Mouse (Mus musculus) embryonic facial prominence, embryonic 11.5 days (tissue): ENCODE measurements around the gene Fkbp14. TPM values are rescaled to one million over a fixed set of nuclear protein-coding genes. Genes with fewer than 3 reads are reported as not detected.

Source experiments
- ATAC-seq: fragments of 200-750 bp; cut with Nextera tagmentation; replicated peaks from 2 replicates; pipeline ENCODE4 v1.8.0; 2017; ENCODE audit warnings: low read depth; ENCODE audit not compliant: insufficient number of reproducible peaks, low FRiP score, low TSS enrichment
- DNase-seq: peaks from one replicate; pipeline ENCODE4 v3.0.0-alpha.2; 2015; ENCODE audit warnings: low spot score
- H3K27ac ChIP-seq: fragments of 300-500 bp; sonication (generic); replicated peaks from 2 replicates; pipeline ENCODE4 v1.5.1; 2014; ENCODE audit warnings: mild to moderate bottlenecking, low read depth, low read length, control low read depth
- H3K27me3 ChIP-seq: fragments of 300-500 bp; sonication (generic); 2 replicates; pipeline ENCODE4 v1.6.1; 2014; ENCODE audit warnings: mild to moderate bottlenecking, low read length, moderate library complexity, mixed read lengths; ENCODE audit not compliant: control insufficient read depth, insufficient read depth
- H3K36me3 ChIP-seq: fragments of 300-500 bp; sonication (generic); replicated peaks from 2 replicates; pipeline ENCODE4 v1.6.1; 2014; ENCODE audit warnings: low read depth, mild to moderate bottlenecking, low read length, moderate library complexity, mixed read lengths; ENCODE audit not compliant: control insufficient read depth, insufficient read depth
- H3K4me1 ChIP-seq: fragments of 300-500 bp; sonication (generic); 2 replicates; pipeline ENCODE4 v1.6.1; 2014; ENCODE audit warnings: low read length, mixed read lengths; ENCODE audit not compliant: control insufficient read depth, insufficient read depth
- H3K4me2 ChIP-seq: fragments of 300-500 bp; sonication (generic); 2 replicates; pipeline ENCODE4 v1.6.1; 2014; ENCODE audit warnings: low read depth, mild to moderate bottlenecking, control low read depth, low read length, moderate library complexity
- H3K4me3 ChIP-seq: fragments of 300-500 bp; sonication (generic); 2 replicates; pipeline ENCODE4 v1.5.1; 2014; ENCODE audit warnings: low read depth, low read length, control low read depth
- H3K9ac ChIP-seq: fragments of 300-500 bp; sonication (generic); replicated peaks from 2 replicates; pipeline ENCODE4 v1.6.1; 2014; ENCODE audit warnings: mild to moderate bottlenecking, control low read depth, low read length
- H3K9me3 ChIP-seq: fragments of 300-500 bp; sonication (generic); replicated peaks from 2 replicates; pipeline ENCODE4 v1.6.1; 2016; ENCODE audit warnings: mild to moderate bottlenecking, low read length, inconsistent platforms, mixed read lengths; ENCODE audit not compliant: control insufficient read depth
- WGBS: fragments of 180-500 bp; shearing (Covaris S2); extraction: QIAGEN DNeasy Blood & Tissue Kit; methylation state at CpG from one replicate; pipeline ENCODE4 v1.1.7; 2014; 5-methylcytosine and 5-hydroxymethylcytosine counted together
- polyA plus RNA-seq: library from polyadenylated mRNA; unstranded; fragments of >200 nt; fragmentation: Nextera tagmentation; extraction: Ambion mirVana; gene quantifications from 2 replicates; pipeline ENCODE4 v1.2.1, GENCODE M21; 2014

Gene Fkbp14
- polyA plus RNA-seq, 1 experiment from 2014 or later, result 23.9 TPM

DNA sequence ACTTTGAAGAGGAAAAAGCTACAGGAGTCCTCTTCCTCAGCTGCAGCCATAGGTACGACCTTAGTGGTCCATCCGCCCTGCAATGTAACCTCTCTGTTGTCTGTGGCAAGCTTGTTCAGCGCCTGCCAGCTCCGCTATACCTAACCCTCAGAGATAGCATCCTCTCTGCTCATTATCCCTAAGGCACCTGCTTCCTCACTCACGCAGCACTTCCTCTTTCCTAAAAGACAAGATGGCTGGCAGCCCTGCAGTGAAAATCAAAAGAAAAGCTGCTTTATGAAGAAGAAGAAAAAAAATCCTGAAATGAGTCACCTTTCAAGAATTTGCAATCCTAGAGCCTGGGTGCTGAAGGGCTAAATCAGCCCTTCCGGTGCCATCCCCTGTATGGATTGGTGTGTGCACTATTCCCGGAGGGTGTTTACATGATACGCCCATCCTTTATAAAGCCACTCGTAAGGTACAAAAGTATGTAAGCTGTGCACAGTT is 32.6 kb downstream of the Fkbp14 start:
- Histone ChIP-seq H3K9ac (no peak overlapping the region), H3K27ac (0 out of 2 replicates have a peak overlapping the region, but pooled peaks have one; percentile 8), H3K36me3 (no peaks in the 10 kb centered on the region), H3K4me2 (no peak overlapping the region), H3K27me3 (no peaks in the 10 kb centered on the region), H3K4me1 (no peaks in the 10 kb centered on the region; the same call in 1 of the 2 replicates), H3K9me3 (no peaks in the 10 kb centered on the region), H3K4me3 (no peak overlapping the region)
- ATAC-seq (no peak), DNase-seq (no peak)
- WGBS, result 63% methylated on average over 9 of the region's 9 CpGs

DNA sequence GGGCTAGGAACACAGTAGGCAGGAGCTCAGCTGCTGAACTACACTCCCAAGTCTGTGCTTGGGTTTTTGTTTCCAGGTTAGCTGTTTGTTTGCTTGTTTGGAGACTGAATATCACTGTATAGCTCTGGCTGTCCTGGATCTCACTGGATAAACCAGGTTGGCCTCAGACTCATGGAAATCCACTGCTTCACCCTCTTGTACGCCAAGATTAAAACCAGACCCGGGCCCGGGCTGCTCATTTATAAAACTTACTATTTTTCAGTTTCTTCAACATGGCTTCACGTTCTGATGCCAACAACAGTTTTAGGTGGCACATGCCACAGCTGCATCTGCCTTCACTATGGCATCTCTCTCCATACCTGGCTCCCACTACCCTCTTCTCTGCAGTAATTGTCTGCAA is 33.5 kb downstream of the Fkbp14 start:
- no peak for ATAC-seq
- H3K4me3 ChIP-seq, result no peak overlapping the region
- no peak overlapping the region for H3K27ac ChIP-seq
- DNase-seq, result no peak
- H3K9me3 ChIP-seq, result no peaks in the 10 kb centered on the region
- WGBS, result 90% methylated on average over 4 of the region's 4 CpGs
- no peak overlapping the region for H3K9ac ChIP-seq
- no peaks in the 10 kb centered on the region for H3K4me1 ChIP-seq
- H3K4me2 ChIP-seq, result no peak overlapping the region
- no peaks in the 10 kb centered on the region for H3K27me3 ChIP-seq
- no peaks in the 10 kb centered on the region for H3K36me3 ChIP-seq

DNA sequence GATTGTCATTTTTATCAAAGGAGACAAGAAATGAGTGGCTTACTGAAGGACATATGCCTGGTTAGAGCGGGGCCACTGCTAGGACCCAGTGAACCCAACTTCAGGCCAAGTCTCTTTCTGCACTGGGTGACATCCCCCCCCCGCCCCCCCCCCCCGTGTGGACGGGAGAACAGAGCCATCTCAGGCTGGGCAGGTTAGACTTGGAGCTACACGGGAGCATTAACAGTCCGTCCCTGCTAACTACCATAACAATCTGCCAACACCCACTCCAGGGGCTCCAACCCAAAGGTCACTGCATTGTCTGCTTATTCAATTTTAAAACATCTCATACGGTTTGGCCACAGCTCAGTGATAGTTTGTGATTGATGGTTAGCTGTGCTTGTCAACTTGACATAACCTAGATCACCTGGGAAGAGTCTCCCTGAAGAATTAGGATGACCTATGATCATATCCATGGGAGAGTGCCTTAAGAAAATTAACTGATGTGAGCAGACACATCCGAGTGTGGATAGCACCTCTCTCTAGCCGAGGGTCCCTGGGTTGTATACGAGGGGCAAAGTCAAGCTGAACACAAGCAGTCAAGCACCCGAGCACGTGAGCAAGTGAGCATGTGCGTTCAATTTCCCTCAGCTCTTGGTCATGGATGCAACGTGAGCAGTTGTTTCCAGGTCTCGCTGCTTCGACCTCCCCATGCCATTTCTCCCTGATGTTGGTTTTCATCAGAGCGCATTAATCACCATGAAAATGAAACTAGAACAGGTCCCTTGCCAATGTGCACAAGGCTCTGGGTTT is 34.9 kb downstream of the Fkbp14 start:
- no peak overlapping the region for H3K27ac ChIP-seq
- ATAC-seq (no peak), DNase-seq (no peak)
- no peaks in the 10 kb centered on the region for H3K9me3 ChIP-seq
- H3K27me3 ChIP-seq, result no peaks in the 10 kb centered on the region
- WGBS, result 67% methylated on average over 17 of the region's 17 CpGs
- H3K9ac ChIP-seq, result no peak overlapping the region
- no peaks in the 10 kb centered on the region for H3K4me1 ChIP-seq
- H3K4me3 ChIP-seq, result no peak overlapping the region
- H3K4me2 ChIP-seq, result no peak overlapping the region
- no peaks in the 10 kb centered on the region for H3K36me3 ChIP-seq

DNA sequence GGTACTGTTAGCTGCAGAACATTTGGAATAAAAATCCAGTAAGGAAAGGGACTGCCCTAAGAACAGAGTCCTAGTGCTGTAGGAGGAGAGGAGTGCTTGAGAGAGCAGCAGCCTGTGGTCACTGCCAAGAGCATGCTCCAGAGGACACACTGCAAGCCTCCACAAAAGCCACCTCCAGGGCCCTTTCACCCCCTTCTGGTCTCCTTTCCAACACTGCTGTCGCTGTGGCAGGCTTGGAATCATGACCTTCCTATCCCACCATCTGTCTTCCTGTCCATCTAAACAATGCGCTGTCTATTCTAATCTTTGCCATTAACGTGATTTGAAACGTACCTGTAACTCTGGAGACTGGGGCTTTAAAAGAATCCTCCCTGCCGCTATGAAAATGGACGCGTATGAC is 38.6 kb downstream of the Fkbp14 start:
- Histone ChIP-seq H3K27ac (no peak overlapping the region), H3K36me3 (no peaks in the 10 kb centered on the region), H3K4me1 (no peaks in the 10 kb centered on the region), H3K9me3 (no peaks in the 10 kb centered on the region), H3K4me3 (no peak overlapping the region), H3K4me2 (no peak overlapping the region), H3K27me3 (no peaks in the 10 kb centered on the region), H3K9ac (no peak overlapping the region)
- 72% methylated on average over 7 of the region's 7 CpGs for WGBS
- ATAC-seq, result no peak
- no peak for DNase-seq

DNA sequence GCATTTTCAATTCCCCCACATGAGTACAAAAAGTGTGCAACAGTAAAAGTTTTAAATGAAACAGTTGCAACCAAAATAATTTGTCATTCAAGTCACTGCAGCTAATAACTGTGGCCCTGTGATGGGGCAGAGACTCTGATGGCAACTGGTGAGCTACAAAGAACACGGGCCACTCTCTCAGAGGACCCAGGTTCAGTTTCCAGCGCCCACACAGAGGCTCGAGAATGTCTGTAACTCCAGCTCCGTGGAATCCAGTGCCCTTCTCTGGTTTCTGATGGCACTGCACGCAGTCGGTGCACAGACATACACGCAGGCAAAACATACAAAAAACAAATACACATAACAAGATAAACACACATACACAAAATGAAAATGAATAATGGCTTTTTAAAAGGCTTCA is 39.4 kb downstream of the Fkbp14 start:
- no peak for ATAC-seq
- Histone ChIP-seq H3K4me3 (no peak overlapping the region), H3K36me3 (no peaks in the 10 kb centered on the region), H3K27ac (no peak overlapping the region), H3K27me3 (no peaks in the 10 kb centered on the region), H3K4me2 (no peak overlapping the region), H3K9me3 (no peaks in the 10 kb centered on the region), H3K9ac (no peak overlapping the region), H3K4me1 (no peaks in the 10 kb centered on the region)
- DNase-seq, result no peak
- 91% methylated on average over 7 of the region's 7 CpGs for whole genome bisulfite sequencing

DNA sequence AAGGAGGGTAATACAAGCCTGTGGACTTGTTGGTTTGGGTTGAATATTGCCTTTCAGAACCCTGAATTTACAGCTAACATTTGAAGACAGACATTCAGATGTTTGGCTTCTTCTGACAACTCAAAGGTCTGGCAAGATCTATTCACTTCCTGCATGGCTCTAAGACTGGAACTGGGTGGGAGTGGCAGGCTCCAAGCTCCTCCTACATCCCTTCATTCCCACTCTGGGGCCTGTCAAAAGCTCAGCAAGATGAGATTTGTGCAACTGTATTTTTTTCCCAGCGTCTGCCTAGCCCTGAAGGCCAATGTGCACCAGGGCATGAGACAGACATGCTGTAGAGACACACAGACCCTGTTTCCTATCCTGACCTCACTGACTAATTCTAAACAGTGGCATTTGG is 41.3 kb downstream of the Fkbp14 start:
- no peak overlapping the region for H3K4me2 ChIP-seq
- 66% methylated on average over 1 of the region's 1 CpGs for WGBS
- no peaks in the 10 kb centered on the region for H3K36me3 ChIP-seq
- no peak overlapping the region for H3K27ac ChIP-seq
- no peaks in the 10 kb centered on the region for H3K4me1 ChIP-seq
- ATAC-seq, result no peak
- no peak overlapping the region for H3K9ac ChIP-seq
- H3K27me3 ChIP-seq, result no peaks in the 10 kb centered on the region
- no peaks in the 10 kb centered on the region for H3K9me3 ChIP-seq
- DNase-seq, result no peak
- H3K4me3 ChIP-seq, result no peak overlapping the region

DNA sequence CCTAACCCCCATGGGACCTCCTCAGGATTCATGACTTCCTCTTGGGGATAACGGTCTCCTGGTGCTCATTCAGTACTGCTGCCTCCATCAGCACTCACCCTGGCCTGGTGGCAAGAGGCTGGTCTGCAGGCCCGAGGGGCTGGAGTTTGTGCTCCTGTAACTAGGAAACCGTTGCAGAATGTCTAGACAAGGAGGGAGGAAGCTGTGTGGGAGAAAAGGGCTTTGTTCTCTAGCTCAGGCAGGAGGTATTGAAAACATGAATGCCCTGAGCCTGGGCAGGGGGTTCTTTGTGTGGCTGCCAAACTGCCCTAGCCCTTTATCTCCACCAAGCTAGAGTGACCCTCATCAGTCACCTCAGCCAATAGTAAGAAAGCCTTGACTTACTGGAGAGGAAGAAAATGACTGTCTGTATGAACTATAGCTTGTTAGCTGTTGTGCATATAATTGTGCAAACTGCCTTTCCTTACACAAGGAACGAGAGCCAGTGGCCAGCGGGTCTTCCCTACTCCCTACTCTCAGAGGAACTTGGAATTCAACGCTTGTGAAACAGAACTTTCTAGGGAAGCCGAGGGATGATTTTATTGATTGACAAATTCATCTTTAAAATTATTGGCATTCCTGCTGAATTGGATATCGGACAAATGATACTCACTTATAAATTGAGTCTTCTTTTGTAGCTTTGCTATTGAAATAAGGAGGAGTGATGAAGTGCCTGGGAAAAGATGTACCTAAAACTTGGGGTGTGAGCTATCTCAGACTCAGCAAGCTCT is 42.6 kb downstream of the Fkbp14 start:
- Histone ChIP-seq H3K36me3 (no peaks in the 10 kb centered on the region), H3K4me2 (no peak overlapping the region), H3K9me3 (no peaks in the 10 kb centered on the region), H3K27me3 (no peaks in the 10 kb centered on the region), H3K27ac (0 out of 2 replicates have a peak overlapping the region, but pooled peaks have one; percentile 41), H3K9ac (no peak overlapping the region), H3K4me3 (no peak overlapping the region), H3K4me1 (no peaks in the 10 kb centered on the region)
- 35% methylated on average over 8 of the region's 8 CpGs for WGBS
- DNase-seq (peak; percentile 54), ATAC-seq (peak; percentile 88)

DNA sequence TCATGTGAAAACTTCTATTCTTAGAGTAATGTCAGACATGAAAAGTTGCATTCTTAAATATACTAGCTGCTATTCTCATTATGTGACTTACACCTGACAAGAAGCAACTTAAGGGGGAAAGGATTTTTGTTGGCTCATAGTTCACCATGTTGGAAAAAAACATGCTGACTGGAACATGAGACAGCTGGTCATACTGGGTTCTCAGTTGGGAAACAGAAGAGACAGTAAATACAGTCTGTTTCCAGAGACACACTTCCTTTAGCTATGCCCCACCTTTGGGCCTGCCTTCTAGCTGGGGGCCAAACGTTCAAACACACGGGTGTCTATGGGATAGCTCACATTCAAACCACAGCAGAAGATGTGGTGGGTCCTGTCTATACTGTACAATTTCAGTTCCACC is 43.5 kb downstream of the Fkbp14 start:
- H3K4me3 ChIP-seq, result no peak overlapping the region
- H3K4me2 ChIP-seq, result no peak overlapping the region
- no peak for ATAC-seq
- no peaks in the 10 kb centered on the region for H3K4me1 ChIP-seq
- H3K9ac ChIP-seq, result no peak overlapping the region
- WGBS, result 76% methylated on average over 2 of the region's 2 CpGs
- 0 out of 2 replicates have a peak overlapping the region, but pooled peaks have one; percentile 41 for H3K27ac ChIP-seq
- no peaks in the 10 kb centered on the region for H3K9me3 ChIP-seq
- DNase-seq, result no peak
- H3K36me3 ChIP-seq, result no peaks in the 10 kb centered on the region
- no peaks in the 10 kb centered on the region for H3K27me3 ChIP-seq
